Mouse (Mus musculus): ENCODE measurements around the gene Mgat5b. TPM values are rescaled to one million over a fixed set of nuclear protein-coding genes. Genes with fewer than 3 reads are reported as not detected.
A peak's percentile ranks its signal among the peaks of the same experiment; 100 is the strongest.

Mgat5b gene
- polyA plus RNA-seq, 1 experiment from 2014 or later: 24.5 TPM

DNA sequence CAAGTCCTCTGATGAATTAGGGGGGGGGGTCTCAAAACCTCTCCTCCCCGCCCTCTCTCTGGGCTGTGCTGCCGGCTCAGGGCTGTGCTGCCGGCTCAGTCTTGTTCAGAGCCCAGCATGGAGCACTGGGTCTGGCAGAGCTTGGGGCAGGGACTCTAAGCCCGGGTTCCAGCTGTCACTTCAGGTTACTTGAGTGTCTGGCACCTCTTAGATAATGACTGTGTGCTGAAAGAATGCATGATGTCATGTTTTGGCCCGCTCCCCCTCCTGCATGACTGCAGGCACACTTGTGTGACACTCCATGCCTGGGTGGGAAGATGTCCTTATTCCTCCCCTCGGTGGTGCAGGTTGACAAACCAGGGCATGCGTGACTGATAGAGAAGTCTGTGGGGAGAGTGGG is 3.4 kb downstream of the Mgat5b start:
- peaks cover 11% of the 10 kb centered on the region for H3K27me3 ChIP-seq
- H3K4me2 ChIP-seq: peak overlapping the region; percentile 88
- H3K4me3 ChIP-seq: peak overlapping the region; percentile 84
- H3K4me1 ChIP-seq (replicated peaks): peaks cover 71% of the 10 kb centered on the region
- peak overlapping the region; percentile 100 for H3K9ac ChIP-seq
- peak; percentile 23 for ATAC-seq (ENCODE audit: low FRiP score)
- H3K9me3 ChIP-seq: no peaks in the 10 kb centered on the region
- H3K36me3 ChIP-seq: peaks cover 40% of the 10 kb centered on the region
- 30% methylated on average over 7 of the region's 7 CpGs for WGBS
- peak overlapping the region; percentile 14 for H3K27ac ChIP-seq

- 81% methylated on average over 6 of the region's 6 CpGs for WGBS
- Histone ChIP-seq H3K4me1 (replicated peaks) (peaks cover 23% of the 10 kb centered on the region), H3K36me3 (peaks cover 94% of the 10 kb centered on the region), H3K4me3 (no peak overlapping the region), H3K9ac (no peak overlapping the region), H3K27ac (no peak overlapping the region), H3K9me3 (no peaks in the 10 kb centered on the region), H3K4me2 (no peak overlapping the region), H3K27me3 (no peaks in the 10 kb centered on the region)
- ATAC-seq (ENCODE audit: low FRiP score): no peak
These were observed 9.4 kb downstream of the Mgat5b start for GRCm38 (mm10) chr11:116928031-116928430.

- peaks cover 67% of the 10 kb centered on the region for H3K36me3 ChIP-seq
- H3K4me1 ChIP-seq (replicated peaks): peaks cover 50% of the 10 kb centered on the region
These were observed 16.2 kb downstream of the Mgat5b start for GRCm38 (mm10) chr11:116934862-116935261.

GRCm38 (mm10) chr11:116935354-116935753 is 16.7 kb downstream of the Mgat5b start:
- peaks cover 55% of the 10 kb centered on the region for H3K4me1 ChIP-seq (replicated peaks)
- 25% methylated on average over 9 of the region's 9 CpGs for WGBS
- no peak overlapping the region for H3K4me2 ChIP-seq
- H3K36me3 ChIP-seq: peaks cover 65% of the 10 kb centered on the region
- no peak overlapping the region for H3K4me3 ChIP-seq
- H3K27ac ChIP-seq: peak overlapping the region; percentile 80
- H3K9me3 ChIP-seq: no peaks in the 10 kb centered on the region
- ATAC-seq (ENCODE audit: low FRiP score): peak; percentile 45
- no peaks in the 10 kb centered on the region for H3K27me3 ChIP-seq
- peak overlapping the region; percentile 9; the same call in 1 of the 2 replicates for H3K9ac ChIP-seq

More at GRCm38 (mm10) chr11:116934862-116935261, 16.2 kb downstream of the Mgat5b start:
- no peak overlapping the region for H3K4me2 ChIP-seq
- no peak overlapping the region for H3K9ac ChIP-seq
- H3K9me3 ChIP-seq: no peaks in the 10 kb centered on the region
- H3K27me3 ChIP-seq: no peaks in the 10 kb centered on the region
- 85% methylated on average over 5 of the region's 5 CpGs for WGBS
- no peak overlapping the region for H3K4me3 ChIP-seq
- peak overlapping the region; percentile 80 for H3K27ac ChIP-seq
- no peak for ATAC-seq (ENCODE audit: low FRiP score)

GRCm38 (mm10) chr11:116935917-116936316 is 17.3 kb downstream of the Mgat5b start:
- peak overlapping the region; percentile 80 for H3K27ac ChIP-seq
- H3K36me3 ChIP-seq: peaks cover 59% of the 10 kb centered on the region
- 60% methylated on average over 9 of the region's 9 CpGs for WGBS
- H3K27me3 ChIP-seq: no peaks in the 10 kb centered on the region
- H3K4me1 ChIP-seq (replicated peaks): peaks cover 61% of the 10 kb centered on the region
- H3K9me3 ChIP-seq: no peaks in the 10 kb centered on the region
- H3K4me3 ChIP-seq: no peak overlapping the region
- no peak overlapping the region for H3K4me2 ChIP-seq
- H3K9ac ChIP-seq: peak overlapping the region; percentile 9; the same call in 1 of the 2 replicates
- ATAC-seq (ENCODE audit: low FRiP score): no peak

DNA sequence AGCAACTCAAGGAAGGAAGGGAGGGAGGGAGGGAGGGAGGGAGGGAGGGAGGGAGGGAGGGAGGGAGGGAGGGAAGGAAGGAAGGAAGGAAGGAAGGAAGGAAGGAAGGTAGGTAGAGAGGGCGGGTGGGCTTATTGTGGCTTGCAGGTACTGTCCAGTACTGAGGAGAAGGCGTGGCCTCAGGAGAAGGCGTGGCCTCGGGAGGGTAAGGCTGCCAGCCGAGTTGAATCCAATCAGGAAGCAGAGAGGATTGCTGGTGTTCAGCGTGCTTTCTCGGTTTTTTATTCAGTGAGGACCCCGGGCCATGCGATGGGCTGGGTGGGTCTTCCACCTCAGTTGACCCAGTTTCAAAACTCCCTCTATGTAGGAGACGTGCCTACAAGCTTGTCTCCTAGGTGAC is 18.5 kb downstream of the Mgat5b start:
- Histone ChIP-seq H3K4me1 (replicated peaks) (peaks cover 67% of the 10 kb centered on the region), H3K9me3 (no peaks in the 10 kb centered on the region), H3K27me3 (no peaks in the 10 kb centered on the region), H3K9ac (no peak overlapping the region), H3K27ac (peak overlapping the region; percentile 25; the same call in 1 of the 2 replicates), H3K36me3 (peaks cover 53% of the 10 kb centered on the region), H3K4me3 (no peak overlapping the region), H3K4me2 (no peak overlapping the region)
- 34% methylated on average over 10 of the region's 10 CpGs for WGBS
- ATAC-seq (ENCODE audit: low FRiP score): no peak

DNA sequence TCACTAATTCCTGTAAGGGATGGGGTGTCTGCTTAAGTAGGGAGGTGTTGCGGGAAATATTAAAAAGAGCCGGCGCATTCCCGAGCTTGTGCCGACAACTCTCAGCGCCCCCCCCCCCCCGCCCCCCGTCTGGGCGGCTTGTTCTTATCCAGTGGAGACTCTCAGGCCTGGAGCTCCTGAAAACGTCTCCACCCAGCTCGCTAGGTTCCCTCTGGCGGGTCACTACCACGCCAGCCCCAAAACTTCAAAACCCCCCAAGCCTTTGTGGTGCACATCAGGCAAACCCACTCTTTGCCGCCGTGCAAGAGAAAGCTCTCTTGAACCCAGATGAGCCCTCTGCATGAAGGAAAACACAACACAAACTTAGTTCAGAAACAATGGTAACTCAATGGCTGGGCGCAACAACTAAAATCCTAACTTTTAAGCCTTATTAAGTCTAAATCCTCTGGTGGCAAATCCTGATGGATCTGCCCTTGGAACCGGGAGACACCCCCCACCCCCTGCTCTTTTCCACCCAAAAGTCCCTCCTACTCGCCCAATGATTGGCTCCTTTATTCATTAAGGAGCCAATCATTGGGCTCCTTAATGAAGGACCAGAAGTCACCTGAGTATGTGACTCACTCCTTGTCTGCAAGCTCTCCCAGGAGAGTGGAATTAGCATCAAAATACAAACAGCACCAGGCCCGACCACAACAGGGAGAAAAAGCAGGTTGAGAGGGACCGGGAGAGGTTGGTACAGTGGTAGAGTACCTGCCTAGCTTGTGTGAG is 21.6 kb downstream of the Mgat5b start:
- Histone ChIP-seq H3K4me3 (no peak overlapping the region), H3K27me3 (no peaks in the 10 kb centered on the region), H3K4me2 (peak overlapping the region; percentile 6), H3K9me3 (no peaks in the 10 kb centered on the region), H3K9ac (no peak overlapping the region), H3K4me1 (replicated peaks) (peaks cover 58% of the 10 kb centered on the region), H3K27ac (no peak overlapping the region), H3K36me3 (peaks cover 52% of the 10 kb centered on the region)
- 13% methylated on average over 20 of the region's 20 CpGs for WGBS
- no peak for ATAC-seq (ENCODE audit: low FRiP score)

DNA sequence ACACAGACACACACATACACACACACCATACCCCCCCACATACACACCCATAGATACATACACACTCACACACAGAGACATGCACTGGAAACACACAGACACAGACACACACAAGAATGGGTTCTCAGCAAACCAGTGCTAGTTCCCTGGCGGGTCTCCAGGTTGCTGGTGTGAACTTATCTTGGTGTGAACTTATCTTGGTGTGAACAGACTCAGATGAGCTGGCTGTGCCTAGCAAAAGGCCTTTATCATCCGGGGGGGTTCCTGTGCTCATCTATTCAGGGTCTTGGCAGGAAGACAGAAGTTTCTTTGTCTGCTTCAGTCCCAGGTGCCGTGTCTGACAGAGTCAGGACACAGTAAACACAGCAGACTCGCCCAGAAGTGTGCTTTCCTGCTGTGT is 25.7 kb downstream of the Mgat5b start:
- Histone ChIP-seq H3K27ac (peak overlapping the region; percentile 14; the same call in 1 of the 2 replicates), H3K9me3 (no peaks in the 10 kb centered on the region), H3K27me3 (no peaks in the 10 kb centered on the region), H3K4me2 (no peak overlapping the region), H3K4me3 (no peak overlapping the region), H3K4me1 (replicated peaks) (peaks cover 23% of the 10 kb centered on the region), H3K9ac (no peak overlapping the region), H3K36me3 (peaks cover 66% of the 10 kb centered on the region)
- 59% methylated on average over 4 of the region's 4 CpGs for WGBS
- no peak for ATAC-seq (ENCODE audit: low FRiP score)

GRCm38 (mm10) chr11:116949832-116950231 is 31.2 kb downstream of the Mgat5b start:
- no peak overlapping the region for H3K4me2 ChIP-seq
- no peak overlapping the region for H3K27ac ChIP-seq
- 81% methylated on average over 9 of the region's 9 CpGs for WGBS
- H3K9me3 ChIP-seq: no peaks in the 10 kb centered on the region
- H3K9ac ChIP-seq: no peak overlapping the region
- ATAC-seq (ENCODE audit: low FRiP score): no peak
- no peaks in the 10 kb centered on the region for H3K27me3 ChIP-seq
- H3K4me1 ChIP-seq (replicated peaks): peaks cover 17% of the 10 kb centered on the region
- peaks cover 82% of the 10 kb centered on the region for H3K36me3 ChIP-seq
- H3K4me3 ChIP-seq: no peak overlapping the region

GRCm38 (mm10) chr11:116951429-116951828 is 32.8 kb downstream of the Mgat5b start:
- no peaks in the 10 kb centered on the region for H3K27me3 ChIP-seq
- no peak overlapping the region for H3K4me2 ChIP-seq
- no peak for ATAC-seq (ENCODE audit: low FRiP score)
- 14% methylated on average over 1 of the region's 1 CpGs for WGBS
- no peak overlapping the region for H3K4me3 ChIP-seq
- peaks cover 19% of the 10 kb centered on the region for H3K4me1 ChIP-seq (replicated peaks)
- H3K9ac ChIP-seq: no peak overlapping the region
- peaks cover 78% of the 10 kb centered on the region for H3K36me3 ChIP-seq
- no peak overlapping the region for H3K27ac ChIP-seq
- no peaks in the 10 kb centered on the region for H3K9me3 ChIP-seq

DNA sequence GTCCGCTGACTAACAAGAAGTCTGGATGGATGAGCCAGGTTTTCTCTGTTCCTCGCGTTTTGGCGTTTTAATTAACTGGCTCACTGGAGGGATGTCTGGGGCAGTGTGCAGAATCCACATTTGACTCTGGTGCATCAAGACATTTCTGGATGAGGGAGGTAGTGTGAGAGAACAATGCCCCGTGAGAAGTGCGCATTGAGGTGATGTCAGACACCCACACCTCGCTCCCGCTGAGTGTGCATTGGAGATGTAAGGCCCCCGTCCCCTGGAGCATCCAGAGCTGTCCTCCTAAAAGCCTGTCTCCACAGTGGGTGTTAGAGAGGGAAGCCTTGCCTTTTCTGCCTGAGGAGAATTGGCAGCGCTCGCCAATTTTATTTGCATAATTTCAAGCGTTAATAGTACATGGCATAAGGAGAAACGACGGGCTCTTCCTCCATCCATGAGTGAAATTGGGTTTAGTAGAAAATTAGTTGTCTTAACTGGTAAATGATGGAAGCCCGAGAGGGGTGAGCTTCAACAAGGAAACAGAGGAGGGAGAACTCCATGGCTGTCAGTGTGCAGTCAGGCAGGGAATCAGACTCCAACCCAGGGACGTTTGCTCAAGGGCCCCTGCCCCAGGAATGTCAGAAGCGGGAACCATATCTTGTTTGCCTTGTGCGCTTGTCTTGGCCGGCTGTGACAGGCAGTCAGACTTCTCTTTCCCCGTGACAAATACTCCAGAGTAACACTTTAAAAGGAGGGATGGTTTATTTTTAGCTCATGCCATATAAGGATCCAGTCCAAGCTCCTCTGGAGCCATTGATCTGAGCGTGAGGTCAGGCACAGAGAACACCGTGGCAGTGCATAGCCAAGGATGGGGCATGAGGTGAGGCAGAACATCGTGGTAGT is 35.8 kb downstream of the Mgat5b start:
- no peaks in the 10 kb centered on the region for H3K9me3 ChIP-seq
- peak; percentile 60 for ATAC-seq (ENCODE audit: low FRiP score)
- 55% methylated on average over 23 of the region's 23 CpGs for WGBS
- H3K4me1 ChIP-seq (replicated peaks): peaks cover 24% of the 10 kb centered on the region
- no peak overlapping the region for H3K4me2 ChIP-seq
- no peak overlapping the region for H3K4me3 ChIP-seq
- H3K36me3 ChIP-seq: peaks cover 76% of the 10 kb centered on the region
- no peaks in the 10 kb centered on the region for H3K27me3 ChIP-seq
- H3K9ac ChIP-seq: no peak overlapping the region; the same call in 1 of the 2 replicates
- peak overlapping the region; percentile 90 for H3K27ac ChIP-seq

GRCm38 (mm10) chr11:116958601-116959000 is 39.9 kb downstream of the Mgat5b start:
- Histone ChIP-seq H3K4me2 (no peak overlapping the region), H3K4me3 (no peak overlapping the region), H3K36me3 (peaks cover 55% of the 10 kb centered on the region), H3K9me3 (no peaks in the 10 kb centered on the region), H3K27me3 (no peaks in the 10 kb centered on the region), H3K27ac (peak overlapping the region; percentile 40; the same call in 1 of the 2 replicates), H3K9ac (no peak overlapping the region), H3K4me1 (replicated peaks) (peaks cover 40% of the 10 kb centered on the region)
- ATAC-seq (ENCODE audit: low FRiP score): no peak
- 58% methylated on average over 5 of the region's 5 CpGs for WGBS

All from hindbrain, embryonic 13.5 days (tissue).